ENCODE assay signal across 17 mouse cellular contexts in the genomic region with DNA sequence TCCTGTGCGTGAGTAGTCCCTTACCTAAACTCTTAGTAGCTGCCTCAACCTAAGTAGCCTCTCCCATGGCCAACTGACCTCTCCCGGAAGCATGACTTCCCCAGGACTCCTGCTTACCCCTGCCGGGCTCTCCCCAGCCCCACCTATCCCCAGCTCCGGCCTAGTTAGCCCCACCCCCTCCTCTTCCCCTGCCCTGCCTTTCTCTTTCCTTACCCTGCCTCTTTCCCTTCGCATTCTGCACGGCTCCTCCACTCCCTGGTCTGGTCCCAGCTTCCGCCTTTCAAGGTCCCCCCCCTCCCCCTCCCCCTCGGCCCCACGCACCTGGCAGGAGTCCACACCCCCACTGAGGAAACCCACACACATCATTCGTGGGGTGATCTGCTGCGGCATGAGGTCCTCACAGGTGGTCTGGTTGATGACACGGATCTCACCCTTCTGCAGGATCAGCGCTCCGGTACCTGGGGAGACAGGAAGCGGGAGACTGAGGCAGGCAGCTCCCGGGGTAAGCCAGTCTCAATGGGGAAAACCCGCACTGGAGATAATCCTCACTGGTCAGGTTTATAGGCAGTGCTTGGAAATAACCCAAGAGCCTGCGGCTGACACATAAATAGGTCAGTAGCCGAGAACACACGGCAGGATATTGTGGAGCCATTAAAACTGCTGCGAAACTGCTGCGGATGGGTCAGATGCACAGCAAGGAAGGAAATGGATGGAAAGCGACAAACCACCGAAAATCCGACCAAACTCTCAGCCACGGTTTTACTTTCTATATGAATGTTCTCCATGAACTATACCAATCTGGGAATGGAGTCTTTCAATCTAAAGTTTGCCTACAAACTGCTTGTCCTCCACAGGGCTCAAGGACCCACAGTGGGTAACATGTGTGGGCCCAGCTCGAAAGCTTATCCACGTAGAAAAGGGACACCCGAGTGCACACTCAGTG. TPM values are rescaled to one million over a fixed set of nuclear protein-coding genes. Genes with fewer than 3 reads are reported as not detected.
DNase-seq lines count a peak whose midpoint lies in the region; ATAC-seq and TF ChIP-seq lines count a peak whose summit lies in the region.
"Had no signal": no experiment of that assay in that cellular context is flagged by ENCODE, and none has a peak within 500 bp of the region (broad histone marks: within the 10 kb centered on the region; RNA-seq: fewer than 3 reads in every experiment).

No protein-coding gene starts in this region.

- H3K4me1 ChIP-seq in intestine, embryonic 14.5 days (replicated peaks; ENCODE audit: control insufficient read depth, insufficient read depth, low read length): no peaks in the 10 kb centered on the region
- no peaks in the 10 kb centered on the region for H3K4me1 ChIP-seq in intestine, embryonic 16.5 days (ENCODE audit: control insufficient read depth, insufficient read depth, low read length)
- no peaks in the 10 kb centered on the region for H3K4me1 ChIP-seq in lung, adult 2 months (ENCODE audit: control insufficient read depth, insufficient read depth, low read length)

- H3K9me3 ChIP-seq in intestine, embryonic 14.5 days (ENCODE audit: control insufficient read depth, low read length): no peaks in the 10 kb centered on the region
- H3K9me3 ChIP-seq in intestine, embryonic 16.5 days (ENCODE audit: control insufficient read depth, low read length): no peaks in the 10 kb centered on the region
- H3K9me3 ChIP-seq: embryonic facial prominence, embryonic 13.5 days; forebrain, embryonic 13.5 days; G1E; limb, embryonic 15.5 days; lung, embryonic 15.5 days; megakaryocyte, embryonic 14.5 days had no signal

- no peaks in the 10 kb centered on the region for H3K27me3 ChIP-seq in intestine, embryonic 14.5 days (replicated peaks; ENCODE audit: control insufficient read depth, insufficient read depth, low read length)
- no peaks in the 10 kb centered on the region for H3K27me3 ChIP-seq in intestine, embryonic 16.5 days (replicated peaks; ENCODE audit: control insufficient read depth, insufficient read depth, low read length)
- H3K27me3 ChIP-seq: embryonic facial prominence, embryonic 13.5 days; forebrain, embryonic 13.5 days; limb, embryonic 15.5 days; lung, embryonic 15.5 days had no signal

- no peak for TF ChIP-seq CTCF in lung, adult 2 months (IDR thresholded peaks at IDR 0.05; ENCODE audit: insufficient read depth, low read length)

- H3K4me3 ChIP-seq in intestine, embryonic 14.5 days (ENCODE audit: low read depth, low read length): no peak overlapping the region
- no peak overlapping the region for H3K4me3 ChIP-seq in intestine, embryonic 16.5 days (ENCODE audit: low read length)
- H3K4me3 ChIP-seq in lung, adult 2 months (replicated peaks; ENCODE audit: extremely low read depth, low read depth, low read length): no peak overlapping the region
- H3K4me3 ChIP-seq: embryonic facial prominence, embryonic 13.5 days; forebrain, embryonic 13.5 days; left cerebral cortex, adult 2 months; limb, embryonic 15.5 days; lung, embryonic 15.5 days; megakaryocyte, embryonic 14.5 days had no signal

- H3K9ac ChIP-seq in intestine, embryonic 14.5 days (ENCODE audit: low read length): no peak overlapping the region
- H3K9ac ChIP-seq in intestine, embryonic 16.5 days (ENCODE audit: low read depth, low read length): no peak overlapping the region
- H3K9ac ChIP-seq: embryonic facial prominence, embryonic 13.5 days; forebrain, embryonic 13.5 days; limb, embryonic 15.5 days; lung, embryonic 15.5 days had no signal

- peak; percentile 28 for DNase-seq in adrenal gland, adult 2 months
- no peak for DNase-seq in adrenal gland, postnatal 25 days
- DNase-seq in intestine, embryonic 14.5 days (ENCODE audit: low spot score): peak; percentile 47
- peak; percentile 65 for DNase-seq in ES-CJ7 (ENCODE audit: low read depth, low spot score)
- peak; percentile 66 for DNase-seq in cerebellum, adult 9-11 months
- DNase-seq in lung, adult 2 months: no peak
- DNase-seq: kidney, adult 8-10 months had no signal

- no peak overlapping the region for H3K27ac ChIP-seq in intestine, embryonic 14.5 days (ENCODE audit: low read depth)
- H3K27ac ChIP-seq in intestine, embryonic 16.5 days (ENCODE audit: low read length): no peak overlapping the region
- H3K27ac ChIP-seq: embryonic facial prominence, embryonic 13.5 days; forebrain, embryonic 13.5 days; left cerebral cortex, adult 2 months; limb, embryonic 15.5 days; lung, embryonic 15.5 days had no signal

- H3K4me2 ChIP-seq in intestine, embryonic 14.5 days (ENCODE audit: low read length): no peak overlapping the region
- H3K4me2 ChIP-seq in intestine, embryonic 16.5 days (ENCODE audit: low read depth, low read length): no peak overlapping the region
- H3K4me2 ChIP-seq: embryonic facial prominence, embryonic 13.5 days; forebrain, embryonic 13.5 days; limb, embryonic 15.5 days; lung, embryonic 15.5 days had no signal

- ATAC-seq in intestine, embryonic 14.5 days (replicated peaks; ENCODE audit: low FRiP score, low TSS enrichment, low read depth): no peak
- ATAC-seq in intestine, embryonic 16.5 days: no peak
- no peak for ATAC-seq in erythroid progenitor cell, adult 5-6 weeks (replicated peaks; ENCODE audit: low FRiP score, poor library complexity, severe bottlenecking)
- ATAC-seq: forebrain, embryonic 13.5 days; hindbrain, embryonic 16.5 days had no signal

- 77% methylated on average over 28 of the region's 29 CpGs for WGBS in intestine, embryonic 14.5 days
- WGBS in intestine, embryonic 16.5 days: 79% methylated on average over 29 of the region's 29 CpGs
- 72% methylated on average over 29 of the region's 29 CpGs for WGBS in lung, adult 2 months

- no peak for TF ChIP-seq POLR2A in lung, adult 2 months (IDR thresholded peaks at IDR 0.05; ENCODE audit: borderline replicate concordance, extremely low read depth, low read depth, low read length)

- H3K36me3 ChIP-seq in intestine, embryonic 14.5 days (ENCODE audit: control insufficient read depth, insufficient read depth, low read length): no peaks in the 10 kb centered on the region
- no peaks in the 10 kb centered on the region for H3K36me3 ChIP-seq in intestine, embryonic 16.5 days (ENCODE audit: control insufficient read depth, insufficient read depth, low read length)
- H3K36me3 ChIP-seq: embryonic facial prominence, embryonic 13.5 days; G1E; limb, embryonic 15.5 days had no signal

RNA-seq across cellular contexts. Expression of a gene that starts 41.3 kb away (rescaled TPM):
- total RNA-seq in adrenal gland, adult 2 months (2021): 1 to 10 TPM in 1 of 2 experiments, under 1 TPM in 1; 0.48 to 1.5 TPM
- polyA plus RNA-seq in adrenal gland, adult 2 months (2012; rRNA removed): 0.41 and 1.2 TPM in 2 replicates
- 1.2 TPM in 2 replicates for total RNA-seq in adrenal gland, postnatal 25 days (2021)
- polyA plus RNA-seq in intestine, embryonic 14.5 days (2014; fragmentation: Nextera tagmentation; extraction: Ambion mirVana): 55.7 and 60.8 TPM in 2 replicates
- polyA plus RNA-seq in intestine, embryonic 16.5 days (2015; fragmentation: Nextera tagmentation; extraction: Ambion mirVana): 91.4 and 96.6 TPM in 2 replicates
- 42.5 and 47.2 TPM in 2 replicates for polyA plus RNA-seq in lung, adult 2 months (2012; rRNA removed)
- 0.36 TPM in 1 of 2 replicates, not detected in the other for total RNA-seq in erythroid progenitor cell, adult 5-6 weeks (2015; ENCODE audit: low replicate concordance)
- total RNA-seq in erythroid progenitor cell, adult 5-6 weeks (2017; ENCODE audit: low replicate concordance): 0.90 TPM in 1 of 2 replicates, not detected in the other
- polyA plus RNA-seq: G1E had no signal

RNA-seq across cellular contexts. Expression of a gene that starts 59.9 kb away (rescaled TPM):
- total RNA-seq in adrenal gland, adult 2 months (2021): 10 to 100 TPM; 33.6 to 60.4 TPM
- polyA plus RNA-seq in adrenal gland, adult 2 months (2012; rRNA removed): 16.7 and 17.7 TPM in 2 replicates
- 58.4 and 58.6 TPM in 2 replicates for total RNA-seq in adrenal gland, postnatal 25 days (2021)
- polyA plus RNA-seq in intestine, embryonic 14.5 days (2014; fragmentation: Nextera tagmentation; extraction: Ambion mirVana): 8.5 and 10.2 TPM in 2 replicates
- 5.6 and 6.2 TPM in 2 replicates for polyA plus RNA-seq in intestine, embryonic 16.5 days (2015; fragmentation: Nextera tagmentation; extraction: Ambion mirVana)
- 5.9 and 8.2 TPM in 2 replicates for polyA plus RNA-seq in lung, adult 2 months (2012; rRNA removed)
- 29.9 and 36.5 TPM in 2 replicates for total RNA-seq in erythroid progenitor cell, adult 5-6 weeks (2015; ENCODE audit: low replicate concordance)
- total RNA-seq in erythroid progenitor cell, adult 5-6 weeks (2017; ENCODE audit: low replicate concordance): 18.5 and 35.1 TPM in 2 replicates

Comparison
In these comparisons a context has a peak if more than half of its experiments do, and no peak if none do; other contexts are left out.
1. DNase-seq: peak in adrenal gland, adult 2 months (single experiment), intestine, embryonic 14.5 days (single experiment), ES-CJ7 (single experiment) and cerebellum, adult 9-11 months (single experiment); none in adrenal gland, postnatal 25 days (single experiment) and lung, adult 2 months (single experiment).
2. RNA of a gene that starts 41.3 kb away (polyA plus RNA-seq): 91.4 to 96.6 TPM in intestine, embryonic 16.5 days, 55.7 to 60.8 TPM in intestine, embryonic 14.5 days and 42.5 to 47.2 TPM in lung, adult 2 months; 0.41 to 1.2 TPM in adrenal gland, adult 2 months; every median in the first group is over 10 times any median in the second.